Mouse (Mus musculus) liver, embryonic 15.5 days (tissue): Measurements from ENCODE around the gene Hist1h4n. TPM values are rescaled to one million over a fixed set of nuclear protein-coding genes. Genes with fewer than 3 reads are reported as not detected.
A peak's percentile ranks its signal among the peaks of the same experiment; 100 is the strongest.
"Not testable (repeated sequence)": the region's sequence is repeated elsewhere in the genome, so short reads cannot be mapped to it uniquely, and the experiment has no call there.

Experiments
- ATAC-seq: fragments of 200-750 bp; cut with Nextera tagmentation; 2 replicates; pipeline ENCODE4 v1.8.0; 2017; ENCODE audit warnings: moderate number of reproducible peaks, mild to moderate bottlenecking, moderate library complexity; ENCODE audit not compliant: insufficient read depth
- H3K27ac ChIP-seq: fragments of 300-500 bp; sonication (generic); replicated peaks from 2 replicates; pipeline ENCODE4 v1.5.1; 2015; ENCODE audit warnings: mild to moderate bottlenecking, inconsistent platforms
- H3K27me3 ChIP-seq: fragments of 300-500 bp; sonication (generic); 2 replicates; pipeline ENCODE4 v1.6.1; 2015; ENCODE audit warnings: mild to moderate bottlenecking, inconsistent platforms
- H3K36me3 ChIP-seq: fragments of 300-500 bp; sonication (generic); replicated peaks from 2 replicates; pipeline ENCODE4 v1.6.1; 2015; ENCODE audit warnings: moderate library complexity, mild to moderate bottlenecking, inconsistent platforms
- H3K4me1 ChIP-seq: fragments of 300-500 bp; sonication (generic); replicated peaks from 2 replicates; pipeline ENCODE4 v1.6.1; 2015; ENCODE audit warnings: inconsistent platforms
- H3K4me2 ChIP-seq: fragments of 300-500 bp; sonication (generic); 2 replicates; pipeline ENCODE4 v1.6.1; 2015; ENCODE audit warnings: moderate library complexity, mild to moderate bottlenecking, inconsistent platforms
- H3K4me3 ChIP-seq: fragments of 300-500 bp; sonication (generic); replicated peaks from 2 replicates; pipeline ENCODE4 v1.5.1; 2015; ENCODE audit warnings: mild to moderate bottlenecking, inconsistent platforms
- H3K9ac ChIP-seq: fragments of 300-500 bp; sonication (generic); 2 replicates; pipeline ENCODE4 v1.6.1; 2015; ENCODE audit warnings: moderate library complexity, mild to moderate bottlenecking, inconsistent platforms
- H3K9me3 ChIP-seq: fragments of 300-500 bp; sonication (generic); replicated peaks from 2 replicates; pipeline ENCODE4 v1.6.1; 2016; ENCODE audit warnings: inconsistent platforms
- WGBS: fragments of 180-500 bp; shearing (Covaris S2); methylation state at CpG from one replicate; pipeline ENCODE4 v1.1.7; 2015; ENCODE audit warnings: mixed read lengths; ENCODE audit not compliant: insufficient replicate concordance; 5-methylcytosine and 5-hydroxymethylcytosine counted together
- polyA plus RNA-seq: library from polyadenylated mRNA; unstranded; fragments of >200 nt; fragmentation: Nextera tagmentation; extraction: Ambion mirVana; gene quantifications from 2 replicates; pipeline ENCODE4 v1.2.1, GENCODE M21; 2015

The Hist1h4n gene
- 26.6 and 33.7 TPM in 2 replicates for polyA plus RNA-seq

DNA sequence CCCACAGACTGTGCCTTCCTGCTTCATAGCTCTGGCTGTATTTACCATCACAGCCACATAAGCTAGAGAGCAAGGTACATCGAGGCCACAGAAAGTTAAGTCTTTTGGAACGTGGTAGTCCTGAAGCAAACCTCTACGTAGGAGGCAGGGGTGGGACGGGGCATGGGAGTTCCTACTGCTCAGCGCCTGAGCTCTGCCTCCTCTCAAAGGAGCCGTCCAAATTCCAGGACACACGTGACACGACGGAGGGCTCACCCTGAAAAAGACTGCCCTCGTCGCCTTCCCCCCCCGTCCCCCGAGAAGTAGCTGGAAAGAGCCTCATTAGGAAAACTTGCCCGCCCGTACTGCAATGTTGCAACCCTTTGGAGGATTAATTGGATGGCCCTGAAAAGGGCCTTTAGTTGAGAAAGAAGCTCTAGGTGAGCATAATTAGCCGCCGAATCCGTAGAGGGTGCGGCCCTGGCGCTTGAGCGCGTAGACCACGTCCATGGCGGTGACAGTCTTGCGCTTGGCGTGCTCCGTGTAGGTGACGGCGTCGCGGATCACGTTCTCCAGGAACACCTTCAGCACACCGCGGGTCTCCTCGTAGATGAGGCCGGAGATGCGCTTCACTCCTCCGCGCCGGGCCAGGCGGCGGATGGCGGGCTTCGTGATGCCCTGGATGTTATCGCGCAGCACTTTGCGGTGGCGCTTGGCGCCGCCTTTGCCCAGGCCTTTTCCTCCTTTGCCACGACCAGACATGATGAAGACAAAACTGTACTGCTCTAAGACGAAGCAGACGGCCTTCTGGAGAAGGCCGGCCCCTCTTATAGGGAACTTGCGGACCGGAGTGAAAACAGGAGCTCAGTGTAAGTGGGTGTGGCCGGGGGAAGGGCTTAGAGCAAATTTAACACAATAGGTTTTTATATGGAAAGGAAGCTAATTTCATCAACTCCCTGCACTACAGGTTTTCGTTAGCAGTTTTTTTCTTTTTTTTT lies at the start of gene Hist1h4n:
TSS of gene Hist1h4n (minus strand) at position 779 of the 977 bp plus-strand sequence.
- Histone ChIP-seq H3K4me1 (peaks cover 15% of the 10 kb centered on the region), H3K4me3 (peak within 1 kb of the TSS; percentile 37), H3K4me2 (peak within 1 kb of the TSS; percentile 50), H3K27ac (peak within 1 kb of the TSS; percentile 81)
- ATAC-seq = peak; percentile 63
- not testable (repeated sequence) for H3K9me3 ChIP-seq, H3K9ac ChIP-seq, H3K27me3 ChIP-seq, H3K36me3 ChIP-seq
- WGBS = 0% methylated on average over 24 of the region's 58 CpGs

DNA sequence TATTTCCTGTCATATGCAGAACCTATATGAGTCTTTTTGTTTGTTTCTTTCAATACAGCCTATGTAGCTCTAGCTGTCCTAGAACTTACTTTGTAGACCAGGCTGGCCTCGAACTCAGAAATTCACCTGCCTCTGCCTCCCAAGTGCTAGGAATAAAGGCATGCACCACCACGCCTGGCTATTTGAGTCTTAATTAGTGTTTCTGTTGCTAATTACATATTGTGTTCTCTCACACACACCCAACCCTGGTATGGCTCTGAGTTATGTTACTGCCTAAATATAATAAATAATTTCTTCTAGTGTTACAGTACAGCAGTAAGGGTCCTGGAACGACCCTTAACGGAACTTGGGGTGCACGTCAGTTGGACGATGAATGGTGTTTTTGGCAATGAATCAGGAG lies 48.7 kb upstream of the Hist1h4n start:
- ATAC-seq = no peak
- Histone ChIP-seq H3K27me3 (no peaks in the 10 kb centered on the region), H3K9ac (no peak overlapping the region), H3K36me3 (no peaks in the 10 kb centered on the region), H3K4me2 (no peak overlapping the region), H3K27ac (no peak overlapping the region), H3K4me3 (no peak overlapping the region), H3K4me1 (peaks cover 15% of the 10 kb centered on the region), H3K9me3 (no peaks in the 10 kb centered on the region)
- WGBS = 73% methylated on average over 6 of the region's 6 CpGs

DNA sequence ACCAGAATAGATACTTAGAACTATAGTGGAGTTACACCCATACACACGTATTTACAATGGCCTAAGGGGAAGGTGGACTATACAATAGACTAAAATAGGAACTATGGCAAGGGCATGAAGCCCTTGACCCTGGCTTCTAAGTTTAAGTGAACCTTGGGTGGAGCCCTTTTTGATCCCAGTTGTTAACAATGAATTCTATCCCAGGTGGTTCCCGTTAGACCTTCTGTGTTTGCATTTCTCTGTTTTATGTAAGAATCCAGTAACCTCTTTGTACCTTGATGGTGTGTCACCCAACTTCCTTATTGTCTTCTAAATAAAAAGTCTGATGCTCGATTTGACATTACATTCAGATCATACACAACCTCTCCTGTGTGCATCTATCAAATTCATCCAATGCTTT lies 33.5 kb upstream of the Hist1h4n start:
- H3K4me3 ChIP-seq, H3K9me3 ChIP-seq, H3K36me3 ChIP-seq, H3K27ac ChIP-seq, H3K4me1 ChIP-seq, H3K27me3 ChIP-seq, ATAC-seq, H3K4me2 ChIP-seq, H3K9ac ChIP-seq: not testable (repeated sequence)
- 55% methylated on average over 3 of the region's 3 CpGs for WGBS

GRCm38 (mm10) chr13:21861608-21862007 lies 29.6 kb upstream of the Hist1h4n start:
- H3K27me3 ChIP-seq = no peaks in the 10 kb centered on the region; the same call in 1 of the 2 replicates
- 31% methylated on average over 5 of the region's 5 CpGs for WGBS
- no peak for ATAC-seq
- no peak overlapping the region for H3K4me3 ChIP-seq
- no peaks in the 10 kb centered on the region for H3K36me3 ChIP-seq
- no peak overlapping the region for H3K9ac ChIP-seq
- no peak overlapping the region for H3K27ac ChIP-seq
- H3K4me2 ChIP-seq = no peak overlapping the region
- no peaks in the 10 kb centered on the region for H3K9me3 ChIP-seq
- H3K4me1 ChIP-seq = no peaks in the 10 kb centered on the region

- H3K4me3 ChIP-seq = peak overlapping the region; percentile 62
- H3K9me3 ChIP-seq = no peaks in the 10 kb centered on the region
- H3K27me3 ChIP-seq = no peaks in the 10 kb centered on the region; the same call in 1 of the 2 replicates
- H3K27ac ChIP-seq = no peak overlapping the region; the same call in 1 of the 2 replicates
- peak overlapping the region; percentile 44; the same call in 1 of the 2 replicates for H3K9ac ChIP-seq
- ATAC-seq = 0 out of 2 replicates have a peak, but pooled peaks have one; percentile 48
- H3K4me2 ChIP-seq = peak overlapping the region; percentile 74
- no peaks in the 10 kb centered on the region for H3K36me3 ChIP-seq
- peaks cover 12% of the 10 kb centered on the region; the same call in 1 of the 2 replicates for H3K4me1 ChIP-seq
- WGBS = under 1% methylated on average over 15 of the region's 15 CpGs
Observed at GRCm38 (mm10) chr13:21855698-21856162, 23.7 kb upstream of the Hist1h4n start.

DNA sequence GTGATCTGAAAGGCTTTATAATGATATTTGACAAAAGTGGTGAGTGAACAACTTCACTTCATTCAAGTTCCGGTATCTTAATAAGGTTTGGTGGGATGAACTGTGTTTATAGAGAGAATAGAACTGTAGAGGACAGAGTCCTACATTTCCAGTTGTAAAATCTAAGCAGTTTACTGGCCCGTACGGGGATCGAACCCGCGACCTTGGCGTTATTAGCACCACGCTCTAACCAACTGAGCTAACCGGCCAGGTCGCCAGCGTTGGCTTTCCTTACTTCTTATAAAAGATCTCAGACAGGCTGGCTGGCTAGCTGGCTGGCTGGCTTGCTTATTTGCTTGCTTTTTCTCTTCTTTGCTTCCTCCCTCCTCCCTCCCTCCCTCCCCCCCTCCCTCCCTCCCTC lies 23.1 kb upstream of the Hist1h4n start:
- Histone ChIP-seq H3K9ac (peak overlapping the region; percentile 44; the same call in 1 of the 2 replicates), H3K36me3 (no peaks in the 10 kb centered on the region), H3K4me3 (peak overlapping the region; percentile 62), H3K4me2 (peak overlapping the region; percentile 74), H3K27me3 (no peaks in the 10 kb centered on the region; the same call in 1 of the 2 replicates), H3K4me1 (peaks cover 15% of the 10 kb centered on the region; the same call in 1 of the 2 replicates), H3K27ac (no peak overlapping the region), H3K9me3 (no peaks in the 10 kb centered on the region)
- WGBS = 0% methylated on average over 11 of the region's 11 CpGs
- ATAC-seq = peak; percentile 85

DNA sequence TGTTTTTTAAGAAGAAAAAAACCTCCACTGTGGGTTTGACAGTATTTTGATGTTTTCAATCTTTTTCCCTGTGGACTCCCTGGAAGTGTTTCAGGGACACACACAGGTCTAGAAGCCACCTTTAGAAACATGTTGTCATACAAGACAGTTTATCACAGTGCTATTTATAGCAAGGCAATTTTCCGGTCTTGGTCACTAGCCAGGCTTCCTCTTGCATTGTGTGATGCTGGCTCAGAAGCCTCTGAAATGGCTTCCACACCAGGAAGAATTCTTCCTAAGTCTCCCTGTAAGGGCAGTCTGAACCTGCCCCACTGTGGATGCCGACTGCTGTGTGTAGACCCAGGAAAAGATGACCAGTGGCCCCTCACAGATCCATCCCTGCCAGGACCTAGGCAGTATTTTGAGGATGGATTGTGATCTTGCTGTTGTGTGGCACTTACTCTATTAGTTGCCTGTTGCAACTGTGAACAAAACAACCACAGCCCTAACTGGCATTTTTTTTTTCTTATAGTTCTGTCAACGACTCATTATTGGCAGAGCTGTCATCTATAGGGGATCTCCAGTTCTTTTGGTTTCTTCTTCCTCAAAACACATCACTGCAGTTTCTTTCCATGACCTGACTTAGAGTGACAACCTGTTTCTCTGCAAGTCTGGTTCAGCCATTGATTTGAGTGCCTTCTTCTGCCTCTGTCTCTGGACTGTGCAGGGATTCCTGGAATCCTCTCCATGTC lies 20.4 kb upstream of the Hist1h4n start:
- no peaks in the 10 kb centered on the region for H3K9me3 ChIP-seq
- H3K27me3 ChIP-seq = no peaks in the 10 kb centered on the region
- H3K27ac ChIP-seq = no peak overlapping the region
- H3K4me1 ChIP-seq = peaks cover 15% of the 10 kb centered on the region; the same call in 1 of the 2 replicates
- H3K9ac ChIP-seq = no peak overlapping the region
- ATAC-seq = no peak
- H3K4me3 ChIP-seq = no peak overlapping the region
- 23% methylated on average over 3 of the region's 3 CpGs for whole genome bisulfite sequencing
- no peaks in the 10 kb centered on the region for H3K36me3 ChIP-seq
- H3K4me2 ChIP-seq = no peak overlapping the region

GRCm38 (mm10) chr13:21850696-21851095 lies 18.7 kb upstream of the Hist1h4n start:
- H3K27me3 ChIP-seq, H3K4me3 ChIP-seq, H3K9ac ChIP-seq, H3K4me2 ChIP-seq, H3K36me3 ChIP-seq, H3K27ac ChIP-seq, H3K9me3 ChIP-seq, ATAC-seq: not testable (repeated sequence)
- WGBS = 57% methylated on average over 1 of the region's 1 CpGs
- H3K4me1 ChIP-seq = peaks cover 11% of the 10 kb centered on the region; the same call in 1 of the 2 replicates

GRCm38 (mm10) chr13:21847883-21848282 lies 15.9 kb upstream of the Hist1h4n start:
- Histone ChIP-seq H3K36me3 (no peaks in the 10 kb centered on the region), H3K27me3 (no peaks in the 10 kb centered on the region), H3K9me3 (no peaks in the 10 kb centered on the region), H3K4me3 (no peak overlapping the region), H3K9ac (no peak overlapping the region), H3K27ac (no peak overlapping the region), H3K4me2 (no peak overlapping the region; the same call in 1 of the 2 replicates), H3K4me1 (peaks cover 2% of the 10 kb centered on the region; the same call in 1 of the 2 replicates)
- ATAC-seq = no peak
- WGBS = 31% methylated on average over 8 of the region's 8 CpGs

GRCm38 (mm10) chr13:21846356-21846755 lies 14.4 kb upstream of the Hist1h4n start:
- H3K27ac ChIP-seq, H3K9me3 ChIP-seq, ATAC-seq, H3K27me3 ChIP-seq, H3K4me1 ChIP-seq, H3K9ac ChIP-seq, H3K4me3 ChIP-seq, H3K36me3 ChIP-seq, H3K4me2 ChIP-seq: not testable (repeated sequence)

DNA sequence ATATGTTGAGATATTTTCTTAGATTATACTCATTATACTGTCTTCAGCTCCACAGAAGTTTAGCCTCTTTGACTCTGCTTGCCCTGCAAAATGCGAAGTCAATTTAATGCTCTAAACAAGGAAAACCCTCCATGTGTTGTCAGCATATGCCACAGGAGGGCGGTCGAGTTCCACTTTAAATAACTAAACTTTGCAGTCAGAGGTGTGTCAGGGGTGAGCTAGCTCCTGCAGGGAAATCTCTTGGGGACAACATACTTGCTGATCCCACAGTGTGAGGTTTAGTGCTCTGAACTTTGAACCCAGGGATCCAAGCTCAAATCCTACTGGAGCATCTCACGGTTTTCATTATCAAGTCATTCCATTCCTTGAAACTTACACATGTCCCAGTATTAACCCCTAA lies 8.5 kb upstream of the Hist1h4n start:
- not testable (repeated sequence) for H3K4me1 ChIP-seq, H3K9ac ChIP-seq, H3K4me2 ChIP-seq, H3K36me3 ChIP-seq, H3K4me3 ChIP-seq, H3K27ac ChIP-seq, H3K27me3 ChIP-seq, H3K9me3 ChIP-seq
- peak; percentile 45; the same call in 1 of the 2 replicates for ATAC-seq
- no CpG with 5 or more reads among the region's 4 CpGs for WGBS
